Mouse (Mus musculus) frontal cortex, postnatal 14 days (tissue): ENCODE results near the gene Ahcy.
A peak's percentile ranks its signal among the peaks of the same experiment; 100 is the strongest.
"Not testable (repeated sequence)": the region's sequence is repeated elsewhere in the genome, so short reads cannot be mapped to it uniquely, and the experiment has no call there.

Experiments
- DNase-seq, 2 experiments: peaks; one replicate each; pipeline ENCODE4 v3.0.0; 2022; ENCODE audit warnings: low spot score in 2 of 2

Ahcy gene

GRCm38 (mm10) chr2:155074766-155075330, 551 bp upstream of the Ahcy start:
- peak in 1 of 2 experiments; percentile 5 for DNase-seq

DNA sequence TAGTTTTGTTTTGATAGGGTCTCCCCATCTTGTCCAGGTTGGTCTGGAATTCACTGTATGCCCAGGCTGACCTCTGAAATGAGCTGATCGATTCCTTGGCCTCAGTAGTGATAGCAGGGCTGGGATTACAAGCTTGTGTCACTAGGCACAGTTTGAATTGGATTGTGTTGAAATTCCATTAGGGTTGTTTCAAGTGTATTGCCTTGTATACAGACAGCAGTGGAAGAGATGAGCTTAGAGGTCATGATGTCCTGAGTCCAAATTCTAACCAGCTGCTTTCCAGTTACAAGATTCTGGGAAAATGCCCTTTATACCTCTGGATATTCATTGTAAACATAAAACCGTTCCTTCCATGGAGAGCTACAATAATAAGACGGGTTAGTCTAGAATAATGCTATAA, 950 bp downstream of the Ahcy start:
- DNase-seq: no peak

- no peak for DNase-seq
Measured at GRCm38 (mm10) chr2:155072353-155073145, 1.7 kb downstream of the Ahcy start.

- DNase-seq: no peak
Measured at GRCm38 (mm10) chr2:155071027-155071426, 3.3 kb downstream of the Ahcy start.

- DNase-seq: no peak
Measured at GRCm38 (mm10) chr2:155057361-155057760, 16.9 kb downstream of the Ahcy start.

DNA sequence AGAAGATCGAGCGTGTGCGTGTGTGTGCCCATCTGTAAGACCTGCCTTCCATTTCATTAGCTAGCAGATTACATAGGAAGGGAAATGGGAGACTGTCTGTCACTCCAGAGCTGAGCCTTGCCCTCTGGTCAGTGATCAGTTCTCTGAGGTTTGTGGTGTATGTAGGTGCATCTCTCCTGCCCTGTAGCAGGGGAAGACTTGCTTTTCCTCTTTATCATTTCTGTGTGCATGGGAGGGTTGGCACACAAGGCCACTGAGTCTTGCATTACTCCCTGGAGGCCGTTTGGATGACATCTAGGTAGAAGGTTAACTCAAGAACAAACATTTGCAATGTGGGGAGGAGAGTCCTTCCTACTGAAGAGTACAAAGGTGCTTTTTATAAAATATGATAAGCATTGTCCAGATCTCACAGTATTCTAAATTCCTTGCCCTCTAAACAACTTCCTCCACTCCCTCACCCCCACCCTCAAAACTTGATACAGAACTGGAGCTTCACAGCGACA, 18.2 kb downstream of the Ahcy start:
- DNase-seq: no peak

DNA sequence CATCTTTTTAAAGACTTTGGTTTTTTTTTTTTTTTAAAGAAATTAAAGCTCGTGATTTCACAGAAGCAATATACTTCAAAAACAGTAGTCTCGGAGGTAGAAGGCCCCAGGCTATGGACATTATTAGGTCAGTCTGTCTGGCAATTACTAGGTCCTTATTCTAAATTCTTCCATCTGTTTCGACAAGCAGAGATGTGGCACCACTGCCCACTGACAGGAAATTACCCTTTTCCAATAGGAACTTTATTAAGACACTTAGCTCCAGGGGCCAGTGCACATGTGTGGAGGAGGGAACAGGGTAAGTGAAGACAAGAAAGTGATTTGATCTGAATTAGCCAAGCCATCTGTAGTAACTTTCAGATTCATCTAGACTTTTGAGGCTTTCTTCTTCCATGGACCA, 19.6 kb downstream of the Ahcy start:
- no peak for DNase-seq

DNA sequence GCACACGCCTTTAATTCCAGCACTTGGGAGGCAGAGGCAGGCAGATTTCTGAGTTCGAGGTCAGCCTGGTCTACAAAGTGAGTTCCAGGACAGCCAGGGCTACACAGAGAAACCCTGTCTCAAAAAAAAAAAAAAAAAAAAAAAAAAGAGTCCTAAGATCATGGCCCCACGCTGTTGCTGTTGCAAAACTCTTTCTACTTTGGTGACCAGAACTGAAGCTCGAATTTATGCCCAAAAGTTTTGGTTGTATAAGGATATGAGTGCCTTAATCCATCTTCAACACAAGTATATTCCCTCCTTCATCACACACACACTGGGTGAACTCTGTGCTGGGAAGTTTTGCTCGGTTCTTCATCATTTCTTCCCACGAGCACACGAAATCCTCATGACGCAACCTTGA, 20.8 kb downstream of the Ahcy start:
- DNase-seq: not testable (repeated sequence)

GRCm38 (mm10) chr2:155052681-155053080, 21.6 kb downstream of the Ahcy start:
- DNase-seq: no peak

DNA sequence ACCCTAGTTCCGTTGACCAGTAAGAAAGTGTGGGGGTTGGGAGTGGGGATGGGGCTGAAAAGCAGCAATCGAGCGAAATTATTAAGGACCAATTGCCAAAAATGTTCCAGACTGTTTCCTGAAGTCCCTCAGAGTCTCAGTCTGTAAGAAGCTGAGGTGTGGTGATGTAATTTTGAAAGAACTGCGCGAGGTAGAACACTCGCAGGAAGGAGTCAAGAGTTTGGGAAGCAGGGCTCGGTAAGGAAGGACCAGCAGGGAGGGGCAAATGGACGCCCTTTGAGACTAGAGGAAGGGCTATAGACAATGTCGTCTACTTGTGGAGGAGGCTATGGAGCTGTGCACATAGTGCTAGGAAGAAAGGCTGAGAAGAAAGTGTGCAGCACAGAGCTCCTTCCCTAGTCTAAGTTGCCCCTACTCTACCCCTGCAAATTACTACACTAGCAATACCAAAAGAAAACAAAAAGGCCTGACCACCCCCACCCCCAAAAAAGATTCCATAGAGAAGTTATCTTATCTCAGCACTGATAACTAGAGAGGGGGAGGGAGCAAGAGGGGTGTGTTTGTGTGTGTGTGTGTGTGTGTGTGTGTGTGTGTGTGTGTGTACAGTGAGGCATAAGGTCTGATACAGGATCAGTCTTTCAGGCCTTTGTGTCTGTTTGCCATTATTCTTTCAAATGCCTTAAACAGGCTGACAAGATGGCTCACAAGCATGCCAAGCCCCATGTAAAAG, 22.5 kb downstream of the Ahcy start:
- DNase-seq: no peak

DNA sequence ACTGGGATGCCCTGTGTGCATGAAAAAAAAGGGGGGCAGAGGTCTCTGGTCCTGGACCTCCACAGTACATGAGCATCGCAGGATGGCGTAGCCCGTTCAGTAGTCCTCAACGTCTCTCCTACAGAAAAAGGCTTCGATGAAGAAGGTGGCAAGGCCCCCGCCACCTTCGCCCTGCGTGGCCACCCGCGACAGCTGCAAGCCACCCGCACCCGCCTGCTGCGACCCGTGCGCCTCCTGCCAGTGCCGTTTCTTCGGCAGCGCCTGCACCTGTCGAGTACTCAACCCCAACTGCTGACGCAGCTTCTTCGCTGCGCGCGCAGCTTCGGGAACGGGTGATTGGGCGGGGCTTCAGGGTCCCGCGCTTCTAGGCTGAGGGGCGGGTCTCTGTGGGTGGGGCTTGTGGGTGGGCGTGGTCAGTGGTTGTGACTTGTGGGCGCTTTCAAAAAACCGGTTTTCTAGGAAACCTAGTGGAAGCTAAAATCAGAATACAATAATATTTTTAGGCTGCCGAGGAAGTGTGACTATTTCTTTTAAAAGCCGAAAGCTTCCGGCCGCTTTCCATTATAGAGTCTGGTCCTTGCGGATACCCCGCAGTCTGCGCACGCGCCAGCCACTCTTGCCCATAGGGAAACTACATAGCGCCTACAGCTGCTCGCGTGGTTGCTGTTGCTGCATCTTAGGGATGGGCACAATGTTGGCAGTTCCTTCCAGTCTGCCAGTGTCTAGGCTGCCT, 23.6 kb downstream of the Ahcy start:
- peak; percentile 90 to 94 for DNase-seq

DNA sequence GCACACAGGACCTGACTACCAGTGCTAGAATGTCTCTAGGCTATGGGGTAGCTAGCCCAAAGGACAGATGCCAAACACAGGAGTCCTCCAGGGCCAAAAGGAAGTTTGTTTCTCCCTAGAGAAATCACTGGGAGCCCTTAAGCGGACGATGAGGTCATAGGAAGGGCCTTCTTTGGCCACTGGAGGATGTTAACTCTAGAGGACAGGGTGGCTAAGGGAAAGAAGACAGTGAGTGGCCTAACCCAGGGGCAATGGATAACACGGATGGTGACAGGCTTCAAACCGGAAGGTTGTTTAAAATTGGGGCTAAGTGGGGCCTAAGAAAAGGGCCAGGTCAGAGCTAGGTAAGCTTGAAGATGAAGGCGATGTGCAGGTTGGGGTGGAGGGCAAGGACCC, 24.2 kb downstream of the Ahcy start:
- no peak for DNase-seq

GRCm38 (mm10) chr2:155047452-155048178, 26.7 kb downstream of the Ahcy start:
- DNase-seq: no peak

DNA sequence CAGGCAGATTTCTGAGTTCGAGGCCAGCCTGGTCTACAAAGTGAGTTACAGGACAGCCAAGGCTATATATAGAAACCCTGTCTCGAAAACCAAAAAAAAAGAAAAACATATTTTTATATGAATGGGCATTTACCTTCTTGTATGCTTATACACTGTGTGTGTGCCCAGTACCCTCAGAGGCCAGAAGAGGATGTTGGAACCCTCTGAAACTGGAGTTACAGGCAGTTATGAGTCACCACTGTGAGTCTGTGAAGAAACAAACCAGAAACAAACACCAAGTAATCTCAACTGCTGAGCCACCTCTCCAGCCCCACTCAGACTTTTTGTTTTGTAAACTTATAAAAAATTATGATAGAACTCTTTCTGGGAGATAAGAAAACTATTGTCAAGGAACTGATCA, 27.5 kb downstream of the Ahcy start:
- DNase-seq: no peak

DNA sequence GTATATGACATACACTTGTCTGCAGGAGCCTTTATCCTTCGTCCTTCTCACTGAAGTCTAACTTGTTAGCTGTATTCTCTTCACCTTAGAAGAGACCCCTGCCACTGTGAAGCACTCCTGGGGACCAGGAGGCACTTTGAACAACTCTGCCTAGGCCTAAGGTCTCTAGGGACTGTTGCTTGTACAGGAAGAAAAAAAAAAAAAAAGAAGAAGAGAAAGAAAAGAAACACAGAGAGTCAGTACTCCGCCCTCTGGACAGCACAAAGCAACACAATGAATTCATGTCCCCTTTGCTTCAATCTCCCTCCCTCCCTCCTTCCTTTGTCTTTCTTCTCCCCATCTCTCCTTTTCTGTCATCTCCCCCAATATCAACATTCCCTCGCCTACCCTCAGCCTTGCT, 29.2 kb downstream of the Ahcy start:
- no peak for DNase-seq

GRCm38 (mm10) chr2:155044542-155044941, 29.8 kb downstream of the Ahcy start:
- no peak for DNase-seq

DNA sequence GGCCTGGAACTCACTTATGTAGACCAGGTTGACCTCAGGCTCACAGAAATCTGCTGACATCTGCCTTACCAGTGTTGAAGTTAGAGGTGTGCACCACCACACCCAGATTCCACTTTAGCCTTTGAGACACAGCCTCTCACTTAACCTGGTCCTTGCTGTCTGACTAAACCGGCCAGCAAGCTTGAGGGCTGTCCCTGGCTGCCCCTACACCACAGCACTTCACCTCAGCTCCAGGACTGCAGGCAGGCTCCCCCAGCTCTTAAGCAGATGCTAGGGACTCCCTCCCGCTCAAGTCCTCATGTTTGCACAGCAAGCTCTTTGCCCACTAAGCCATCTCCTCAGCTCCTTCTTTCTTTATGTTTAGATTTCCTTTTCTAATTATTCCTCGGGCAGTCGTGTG, 34.3 kb downstream of the Ahcy start:
- no peak for DNase-seq

- DNase-seq: no peak
Measured at GRCm38 (mm10) chr2:155032938-155033710, 41.2 kb downstream of the Ahcy start.

- no peak for DNase-seq
Measured at GRCm38 (mm10) chr2:155030831-155031230, 43.5 kb downstream of the Ahcy start.

DNA sequence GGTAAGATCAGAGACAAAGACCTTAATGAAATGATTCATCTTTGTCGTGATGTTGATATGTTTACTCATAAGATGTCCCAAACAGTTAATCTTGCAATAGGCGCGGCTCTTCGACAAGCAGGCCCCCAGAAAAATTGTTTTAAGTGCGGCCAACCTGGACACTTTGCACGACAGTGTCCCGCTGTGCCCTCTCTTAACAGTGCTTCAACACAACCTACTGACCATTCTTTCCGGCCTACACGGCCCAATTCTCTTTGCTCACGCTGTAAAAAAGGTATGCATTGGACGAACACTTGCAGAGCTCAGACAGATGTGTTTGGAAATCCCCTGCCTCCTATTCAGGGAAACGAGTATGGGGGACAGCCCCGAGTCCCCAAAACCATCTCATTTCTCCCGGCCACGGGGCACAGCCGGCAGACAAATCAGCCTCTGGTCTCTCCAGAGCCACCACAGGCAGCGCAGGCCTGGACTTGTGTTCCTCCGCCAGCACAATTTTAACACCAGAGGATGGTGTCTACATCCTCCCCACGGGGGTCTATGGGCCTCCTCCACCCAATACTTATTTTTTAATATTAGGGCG, 54.0 kb downstream of the Ahcy start:
- DNase-seq: not testable (repeated sequence)
